Mouse (Mus musculus): ENCODE results near the gene Stx12. TPM values are rescaled to one million over a fixed set of nuclear protein-coding genes. Genes with fewer than 3 reads are reported as not detected.

Gene Stx12
- polyA plus RNA-seq, 1 experiment from 2014 or later: 197 TPM

DNA sequence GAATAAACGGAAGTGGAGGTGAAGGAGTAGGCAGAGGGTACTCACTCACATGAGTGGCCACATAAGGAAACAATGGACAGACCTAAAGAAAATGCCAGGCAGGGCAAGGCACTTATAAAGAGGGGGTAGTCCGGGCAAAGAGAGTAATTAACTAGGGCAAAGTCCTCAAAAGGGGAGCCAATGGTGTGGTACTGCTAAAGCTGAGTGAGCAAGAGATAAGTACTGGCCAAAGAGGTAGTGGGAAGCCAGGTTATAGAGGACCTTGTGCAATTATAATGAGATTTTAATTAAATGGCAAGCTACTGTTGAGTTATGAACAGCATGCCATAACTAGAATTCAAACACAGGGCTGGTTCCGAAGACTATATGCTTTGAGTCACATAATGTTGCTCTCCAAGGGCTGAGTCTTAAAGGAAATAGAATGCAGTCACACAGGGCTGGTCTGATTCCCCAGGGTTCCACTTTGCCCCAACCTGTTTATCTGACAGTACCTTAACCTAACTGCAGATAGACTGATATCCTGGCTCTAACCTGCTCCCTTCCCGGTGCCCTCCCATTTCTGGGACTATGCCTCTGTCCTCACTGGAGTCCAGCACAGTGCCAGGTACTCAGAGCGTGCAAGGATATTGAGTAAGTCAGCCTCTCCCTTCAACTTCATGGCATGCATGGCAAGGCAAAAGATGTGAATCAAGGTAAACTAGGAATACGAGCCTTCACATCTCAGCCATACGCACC is 9.8 kb downstream of the Stx12 start:
- H3K27me3 ChIP-seq (ENCODE audit: control insufficient read depth, insufficient read depth, low read length): no peaks in the 10 kb centered on the region
- ATAC-seq (ENCODE audit: low FRiP score, low TSS enrichment) (no peak), DNase-seq (no peak)
- H3K9ac ChIP-seq (replicated peaks; ENCODE audit: low read length): no peak overlapping the region
- no peak overlapping the region for H3K4me3 ChIP-seq (replicated peaks; ENCODE audit: low read depth, low read length)
- H3K36me3 ChIP-seq (ENCODE audit: control insufficient read depth, insufficient read depth, low read length): peaks cover 19% of the 10 kb centered on the region
- no peak overlapping the region for H3K4me2 ChIP-seq (ENCODE audit: low read length)
- 96% methylated on average over 7 of the region's 7 CpGs for WGBS
- no peak overlapping the region for H3K27ac ChIP-seq (replicated peaks; ENCODE audit: low read depth, low read length)
- H3K4me1 ChIP-seq (ENCODE audit: control insufficient read depth, insufficient read depth, low read length): no peaks in the 10 kb centered on the region
- no peaks in the 10 kb centered on the region for H3K9me3 ChIP-seq (ENCODE audit: control insufficient read depth, low read length)

DNA sequence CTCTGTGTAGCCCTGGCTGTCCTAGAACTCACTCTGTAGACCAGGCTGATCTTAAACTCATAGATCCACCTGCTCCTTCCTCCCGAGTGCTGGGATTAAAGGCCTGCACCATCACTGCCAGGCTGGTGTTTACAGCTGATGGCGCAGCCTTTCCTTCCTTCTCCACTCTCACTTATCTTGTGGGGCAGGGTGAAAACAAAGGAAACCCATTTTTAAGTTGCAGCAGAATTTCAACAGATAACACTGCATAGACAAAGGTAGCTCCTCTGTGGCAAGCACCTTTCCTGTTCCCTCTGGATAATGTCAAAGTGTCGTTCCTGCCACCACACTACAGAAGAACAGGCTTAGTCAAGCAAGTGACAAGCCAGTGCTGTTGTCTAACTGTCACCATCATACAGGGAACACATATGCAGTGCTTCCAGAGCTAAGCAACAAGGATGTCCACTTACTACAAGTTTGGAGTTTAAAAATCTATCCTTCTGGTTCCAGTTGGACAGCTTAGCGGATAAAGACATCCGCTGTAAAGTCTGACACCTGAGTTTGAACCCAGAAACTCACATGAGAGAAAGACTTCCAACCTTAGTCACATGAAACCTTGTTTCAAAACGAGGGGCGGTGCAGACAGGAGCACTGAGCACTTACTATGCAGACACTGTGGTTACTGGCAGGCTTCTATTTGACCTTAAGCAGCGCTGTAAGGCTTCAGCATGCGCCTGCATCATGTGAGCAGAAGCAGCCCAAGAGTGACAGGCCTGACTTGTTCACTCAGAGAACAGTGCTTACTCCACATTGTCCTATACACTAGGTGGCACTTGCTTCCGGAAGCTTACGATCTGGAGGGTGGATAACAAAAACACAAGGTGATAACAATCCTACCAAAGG is 10.6 kb downstream of the Stx12 start:
- DNase-seq (no peak), ATAC-seq (ENCODE audit: low FRiP score, low TSS enrichment) (no peak)
- Histone ChIP-seq H3K9ac (replicated peaks; ENCODE audit: low read length) (no peak overlapping the region), H3K9me3 (ENCODE audit: control insufficient read depth, low read length) (no peaks in the 10 kb centered on the region), H3K4me2 (ENCODE audit: low read length) (no peak overlapping the region), H3K27me3 (ENCODE audit: control insufficient read depth, insufficient read depth, low read length) (no peaks in the 10 kb centered on the region), H3K4me1 (ENCODE audit: control insufficient read depth, insufficient read depth, low read length) (no peaks in the 10 kb centered on the region), H3K4me3 (replicated peaks; ENCODE audit: low read depth, low read length) (no peak overlapping the region), H3K27ac (replicated peaks; ENCODE audit: low read depth, low read length) (no peak overlapping the region), H3K36me3 (ENCODE audit: control insufficient read depth, insufficient read depth, low read length) (peaks cover 27% of the 10 kb centered on the region)
- WGBS: 91% methylated on average over 11 of the region's 11 CpGs

DNA sequence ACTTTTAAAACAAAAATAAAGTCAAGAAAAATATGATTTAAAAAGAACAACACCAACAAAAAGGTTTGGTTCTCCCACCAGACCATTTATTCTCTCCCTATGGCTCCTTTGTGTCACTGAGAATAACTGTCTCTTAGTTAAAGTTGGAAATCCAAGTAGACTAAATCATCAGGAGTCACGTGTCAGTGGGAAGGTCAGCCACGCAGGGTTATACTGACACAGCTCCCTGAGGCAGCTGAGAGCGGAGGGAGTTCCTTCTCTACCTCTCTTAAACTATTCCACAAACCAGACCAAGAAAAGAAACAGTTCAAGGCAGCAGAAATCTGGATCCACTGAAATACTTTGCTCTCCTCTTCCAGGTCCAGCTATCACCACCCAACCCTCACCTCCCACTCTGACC is 13.2 kb downstream of the Stx12 start:
- Histone ChIP-seq H3K27me3 (ENCODE audit: control insufficient read depth, insufficient read depth, low read length) (no peaks in the 10 kb centered on the region), H3K9ac (replicated peaks; ENCODE audit: low read length) (no peak overlapping the region), H3K4me2 (ENCODE audit: low read length) (no peak overlapping the region), H3K9me3 (ENCODE audit: control insufficient read depth, low read length) (no peaks in the 10 kb centered on the region), H3K4me1 (ENCODE audit: control insufficient read depth, insufficient read depth, low read length) (no peaks in the 10 kb centered on the region), H3K4me3 (replicated peaks; ENCODE audit: low read depth, low read length) (no peak overlapping the region), H3K27ac (replicated peaks; ENCODE audit: low read depth, low read length) (no peak overlapping the region), H3K36me3 (ENCODE audit: control insufficient read depth, insufficient read depth, low read length) (peaks cover 51% of the 10 kb centered on the region)
- 93% methylated on average over 3 of the region's 3 CpGs for WGBS
- ATAC-seq (ENCODE audit: low FRiP score, low TSS enrichment) (no peak), DNase-seq (no peak)

DNA sequence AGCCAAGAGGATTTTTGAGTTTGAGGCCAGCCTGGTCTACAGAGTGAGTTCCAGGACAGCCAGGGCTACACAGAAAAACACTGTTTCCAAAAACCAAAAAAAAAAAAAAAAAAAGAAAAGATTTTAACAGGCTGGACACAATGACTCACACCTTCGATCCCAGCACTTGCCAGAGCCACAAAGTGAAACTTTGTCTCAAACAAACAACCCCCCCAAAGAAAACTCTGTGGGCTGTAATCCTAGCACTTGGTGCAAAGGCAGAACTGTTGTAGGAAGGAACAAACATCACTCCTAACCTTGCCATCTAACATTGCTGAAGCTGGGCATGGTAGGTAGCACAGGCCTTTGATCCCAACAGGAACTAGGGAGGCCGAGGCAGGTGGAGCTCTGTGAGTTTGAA is 19.5 kb downstream of the Stx12 start:
- Histone ChIP-seq H3K27me3 (ENCODE audit: control insufficient read depth, insufficient read depth, low read length) (no peaks in the 10 kb centered on the region), H3K9me3 (ENCODE audit: control insufficient read depth, low read length) (no peaks in the 10 kb centered on the region), H3K9ac (replicated peaks; ENCODE audit: low read length) (no peak overlapping the region), H3K36me3 (ENCODE audit: control insufficient read depth, insufficient read depth, low read length) (peaks cover 89% of the 10 kb centered on the region), H3K27ac (replicated peaks; ENCODE audit: low read depth, low read length) (no peak overlapping the region), H3K4me1 (ENCODE audit: control insufficient read depth, insufficient read depth, low read length) (no peaks in the 10 kb centered on the region), H3K4me3 (replicated peaks; ENCODE audit: low read depth, low read length) (no peak overlapping the region), H3K4me2 (ENCODE audit: low read length) (no peak overlapping the region)
- ATAC-seq (ENCODE audit: low FRiP score, low TSS enrichment) (no peak), DNase-seq (no peak)
- 100% methylated on average over 2 of the region's 2 CpGs for WGBS

DNA sequence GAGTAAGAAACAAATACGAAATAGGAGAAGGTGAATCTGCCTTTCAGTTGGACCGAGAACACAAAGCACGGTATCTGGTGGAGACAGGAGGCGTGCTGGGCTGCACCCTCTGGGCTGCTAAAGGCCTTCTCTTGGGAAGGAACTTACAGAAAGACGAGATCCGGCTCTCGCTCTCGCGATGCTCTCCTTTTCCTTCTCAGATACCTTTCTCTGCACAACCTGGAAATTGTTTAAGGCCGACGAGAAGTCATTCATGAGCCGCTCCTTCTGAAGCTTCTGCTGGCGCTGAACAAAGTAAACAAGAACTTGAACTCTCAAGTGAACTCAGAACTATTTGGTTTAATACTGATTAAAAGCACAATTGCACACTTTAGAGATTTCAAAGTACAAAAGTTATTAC is 21.3 kb downstream of the Stx12 start:
- H3K9me3 ChIP-seq (ENCODE audit: control insufficient read depth, low read length): no peaks in the 10 kb centered on the region
- WGBS: 95% methylated on average over 13 of the region's 13 CpGs
- H3K27me3 ChIP-seq (ENCODE audit: control insufficient read depth, insufficient read depth, low read length): no peaks in the 10 kb centered on the region
- peaks cover 90% of the 10 kb centered on the region for H3K36me3 ChIP-seq (ENCODE audit: control insufficient read depth, insufficient read depth, low read length)
- DNase-seq (no peak), ATAC-seq (ENCODE audit: low FRiP score, low TSS enrichment) (no peak)
- H3K27ac ChIP-seq (replicated peaks; ENCODE audit: low read depth, low read length): no peak overlapping the region
- H3K9ac ChIP-seq (replicated peaks; ENCODE audit: low read length): no peak overlapping the region
- H3K4me1 ChIP-seq (ENCODE audit: control insufficient read depth, insufficient read depth, low read length): no peaks in the 10 kb centered on the region
- H3K4me3 ChIP-seq (replicated peaks; ENCODE audit: low read depth, low read length): no peak overlapping the region
- H3K4me2 ChIP-seq (ENCODE audit: low read length): no peak overlapping the region

DNA sequence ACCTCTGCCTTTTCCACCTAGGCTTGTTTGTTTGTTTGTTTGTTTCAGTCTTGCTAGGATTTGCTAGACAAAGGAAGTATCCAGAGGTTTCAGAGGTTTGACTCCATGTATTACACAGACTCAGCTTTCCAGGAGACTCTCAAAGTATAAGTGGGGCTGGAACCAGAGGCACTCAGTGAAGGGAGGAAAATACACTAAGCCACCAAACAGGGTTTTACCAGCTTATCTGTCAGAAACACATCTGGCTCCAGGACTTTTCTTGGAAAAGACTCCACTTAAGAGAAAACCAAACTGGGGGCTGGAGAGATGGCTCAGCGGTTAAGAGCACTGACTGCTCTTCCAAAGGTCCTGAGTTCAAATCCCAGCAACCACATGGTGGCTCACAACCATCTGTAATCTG is 23.4 kb downstream of the Stx12 start:
- H3K36me3 ChIP-seq (ENCODE audit: control insufficient read depth, insufficient read depth, low read length): peaks cover 90% of the 10 kb centered on the region
- H3K4me3 ChIP-seq (replicated peaks; ENCODE audit: low read depth, low read length): no peak overlapping the region
- H3K9me3 ChIP-seq (ENCODE audit: control insufficient read depth, low read length): no peaks in the 10 kb centered on the region
- WGBS: 100% methylated on average over 1 of the region's 1 CpGs
- H3K9ac ChIP-seq (replicated peaks; ENCODE audit: low read length): no peak overlapping the region
- H3K4me1 ChIP-seq (ENCODE audit: control insufficient read depth, insufficient read depth, low read length): no peaks in the 10 kb centered on the region
- H3K4me2 ChIP-seq (ENCODE audit: low read length): no peak overlapping the region
- no peak for DNase-seq
- H3K27me3 ChIP-seq (ENCODE audit: control insufficient read depth, insufficient read depth, low read length): no peaks in the 10 kb centered on the region
- H3K27ac ChIP-seq (replicated peaks; ENCODE audit: low read depth, low read length): no peak overlapping the region
- ATAC-seq (ENCODE audit: low FRiP score, low TSS enrichment): no peak

DNA sequence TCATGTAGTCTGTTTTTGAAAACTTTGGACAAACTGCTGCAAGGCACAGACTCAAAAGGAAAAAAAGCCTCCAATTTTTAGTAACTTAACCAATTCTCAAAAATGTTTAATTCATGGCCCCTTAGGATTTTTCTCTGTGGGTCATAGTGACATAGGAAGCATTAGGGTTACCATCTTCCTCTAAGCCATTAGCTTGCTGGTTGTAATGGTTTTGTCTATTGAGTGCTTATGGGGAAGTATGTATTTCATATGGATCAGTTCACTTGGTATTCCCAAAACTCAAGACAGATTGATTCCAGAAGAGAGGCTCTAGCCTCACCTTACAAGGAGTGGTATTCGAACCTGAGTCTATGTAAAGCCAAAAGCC is 40.6 kb downstream of the Stx12 start:
- Histone ChIP-seq H3K9ac (replicated peaks; ENCODE audit: low read length) (peak overlapping the region; percentile 64), H3K36me3 (ENCODE audit: control insufficient read depth, insufficient read depth, low read length) (peaks cover 26% of the 10 kb centered on the region), H3K9me3 (ENCODE audit: control insufficient read depth, low read length) (no peaks in the 10 kb centered on the region), H3K27me3 (ENCODE audit: control insufficient read depth, insufficient read depth, low read length) (no peaks in the 10 kb centered on the region), H3K27ac (replicated peaks; ENCODE audit: low read depth, low read length) (peak overlapping the region; percentile 84), H3K4me2 (ENCODE audit: low read length) (peak overlapping the region; percentile 70), H3K4me1 (ENCODE audit: control insufficient read depth, insufficient read depth, low read length) (peaks cover 12% of the 10 kb centered on the region), H3K4me3 (replicated peaks; ENCODE audit: low read depth, low read length) (peak overlapping the region; percentile 79)
- ATAC-seq (ENCODE audit: low FRiP score, low TSS enrichment): no peak
- no peak for DNase-seq
- 95% methylated on average over 1 of the region's 1 CpGs for WGBS

DNA sequence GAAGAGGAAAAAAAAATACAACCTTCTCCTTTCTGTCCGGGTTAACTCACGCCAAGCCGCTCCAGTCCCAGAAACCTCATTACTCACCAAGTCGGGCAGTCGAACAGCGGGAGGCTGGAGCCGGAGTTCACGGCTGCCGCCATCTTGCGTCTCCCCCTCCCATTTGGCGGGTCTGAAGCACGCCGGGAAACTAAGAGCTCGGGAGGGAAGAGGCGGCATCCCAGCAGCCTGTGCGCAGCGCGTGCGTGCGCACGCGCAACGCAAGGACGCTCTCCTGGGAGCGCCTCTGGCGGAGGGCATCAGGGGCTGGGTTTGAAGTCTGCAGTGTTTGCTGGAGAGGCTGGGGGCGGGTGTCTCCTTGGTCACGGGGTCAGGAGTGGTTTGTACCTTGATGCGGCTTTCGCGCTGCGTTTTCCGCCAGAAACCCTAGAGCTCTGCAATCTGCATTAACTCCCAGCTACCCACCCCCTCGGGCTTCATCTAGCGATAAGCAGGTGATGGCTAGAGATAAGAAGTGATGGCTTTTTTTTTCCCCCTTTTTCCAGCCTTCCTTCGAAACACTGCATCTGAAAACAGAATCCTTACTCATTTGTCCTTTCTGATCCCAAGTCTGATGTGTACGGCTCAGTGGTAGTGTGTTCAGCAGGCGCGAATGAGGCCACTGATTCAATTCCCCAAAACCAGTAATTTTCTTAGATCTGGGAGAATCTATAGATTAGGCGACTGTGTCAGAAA is 41.2 kb downstream of the Stx12 start, which contains the start of gene Ppp1r8:
Gene Ppp1r8 (minus strand): TSS at position 200 of the 735 bp plus-strand sequence.
- H3K9me3 ChIP-seq (ENCODE audit: control insufficient read depth, low read length): no peaks in the 10 kb centered on the region
- WGBS: under 1% methylated on average over 40 of the region's 40 CpGs
- peak within 1 kb of the TSS; percentile 80 for H3K9ac ChIP-seq (replicated peaks; ENCODE audit: low read length)
- ATAC-seq (ENCODE audit: low FRiP score, low TSS enrichment): peak; percentile 98
- H3K4me3 ChIP-seq (replicated peaks; ENCODE audit: low read depth, low read length): peak within 1 kb of the TSS; percentile 79
- no peaks in the 10 kb centered on the region for H3K27me3 ChIP-seq (ENCODE audit: control insufficient read depth, insufficient read depth, low read length)
- peak within 1 kb of the TSS; percentile 70 for H3K4me2 ChIP-seq (ENCODE audit: low read length)
- H3K36me3 ChIP-seq (ENCODE audit: control insufficient read depth, insufficient read depth, low read length): peaks cover 27% of the 10 kb centered on the region
- H3K4me1 ChIP-seq (ENCODE audit: control insufficient read depth, insufficient read depth, low read length): peaks cover 12% of the 10 kb centered on the region
- H3K27ac ChIP-seq (replicated peaks; ENCODE audit: low read depth, low read length): peak within 1 kb of the TSS; percentile 84
- peak; percentile 98 for DNase-seq

Measured in midbrain, embryonic 14.5 days (tissue).